Mouse (Mus musculus) C2C12 (cell line): ENCODE results near the gene Caml.
"Not testable (repeated sequence)": the region's sequence is repeated elsewhere in the genome, so short reads cannot be mapped to it uniquely, and the experiment has no call there.

Experiments used
- CTCF ChIP-seq: IDR thresholded peaks from one replicate; pipeline ENCODE4 v1.5.1; 2011; ENCODE audit not compliant: control insufficient read depth, insufficient read depth, insufficient read length
- USF1 ChIP-seq: IDR thresholded peaks from one replicate; pipeline ENCODE4 v1.6.1; 2011; ENCODE audit warnings: low read depth, mild to moderate bottlenecking, control low read depth, moderate library complexity

GRCm38 (mm10) chr13:55576872-55577271 is 45.9 kb upstream of the Caml start:
- not testable (repeated sequence) for TF ChIP-seq CTCF, USF1
